Comparison of ENCODE assay signal across 8 mouse cellular contexts in the genomic region with DNA sequence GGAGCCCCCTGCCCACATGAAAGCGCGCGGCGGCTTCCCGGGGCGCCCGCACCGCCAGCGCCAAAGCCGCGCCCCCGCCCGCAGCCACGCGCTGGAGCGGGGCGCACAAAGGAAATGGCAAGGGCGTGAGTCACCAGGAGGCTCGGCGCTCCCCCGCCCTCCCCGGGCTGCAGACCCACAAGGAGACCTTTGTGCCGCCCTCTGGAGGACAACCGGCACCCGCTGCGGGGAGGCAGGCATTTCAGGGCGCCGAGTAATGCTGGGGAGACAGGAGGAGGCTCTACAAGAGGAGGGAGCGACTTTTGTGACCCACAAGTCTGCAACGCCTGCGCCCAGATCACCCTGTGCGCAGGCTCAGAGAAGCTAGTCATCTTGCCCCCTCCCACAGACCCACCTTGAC.
DNase-seq lines count a peak whose midpoint lies in the region; ATAC-seq and TF ChIP-seq lines count a peak whose summit lies in the region.

No protein-coding gene starts in this region.

- H3K27ac ChIP-seq in CH12.LX (ENCODE audit: insufficient read depth, low read depth) = no peak overlapping the region
- no peak overlapping the region for H3K27ac ChIP-seq in brown adipose tissue, adult 24 weeks (replicated peaks; ENCODE audit: low read depth, low read length)
- H3K27ac ChIP-seq in forebrain, embryonic 12.5 days = peak overlapping the region; percentile 70
- H3K27ac ChIP-seq in lung, embryonic 14.5 days (ENCODE audit: low read depth) = peak overlapping the region; percentile 98

- no peaks in the 10 kb centered on the region for H3K79me2 ChIP-seq in CH12.LX (replicated peaks; ENCODE audit: control insufficient read depth, extremely low read depth, insufficient read depth, poor library complexity, severe bottlenecking)

- H3K4me1 ChIP-seq in CH12.LX (ENCODE audit: control insufficient read depth in 1 of 2, insufficient read depth in 2 of 2) = peaks cover 2 to 10% of the 10 kb centered on the region in 2 experiments; a peak in 2 of 4 replicates
- 0 out of 2 replicates have a peak, but pooled peaks cover 2% of the 10 kb centered on the region for H3K4me1 ChIP-seq in brown adipose tissue, adult 24 weeks (ENCODE audit: control insufficient read depth, insufficient read depth, insufficient read length, low read length)
- peaks cover 33% of the 10 kb centered on the region for H3K4me1 ChIP-seq in forebrain, embryonic 12.5 days
- H3K4me1 ChIP-seq in lung, embryonic 14.5 days (ENCODE audit: insufficient read depth) = peaks cover 33% of the 10 kb centered on the region

- TF ChIP-seq CTCF in CH12.LX (conservative IDR thresholded peaks at IDR 0.05 in 1 of 2, IDR thresholded peaks at IDR 0.05 in 1 of 2; ENCODE audit: low read depth in 2 of 2, low read length in 2 of 2) = peak in 1 of 2 experiments; percentile 76; a peak in 2 of 4 replicates
- TF ChIP-seq CTCF in lung, embryonic 14.5 days (IDR thresholded peaks at IDR 0.05; ENCODE audit: low read depth) = peak; percentile 75

- intact Hi-C loops in heart, postnatal 14 days (cut with DNase I) = loop anchor here (2.0 to 5.0 kb wide), 4 partner anchors 82 to 373 kb away; no protein-coding TSS in a partner anchor

- in situ Hi-C loops in CH12.LX (cut with MboI; ENCODE audit: low pct_ligation_motif_present, low pct_unique_long_range_greater_than_20kb, low sequenced_read_pairs) = no loop called here

- peaks cover 66% of the 10 kb centered on the region for H3K27me3 ChIP-seq in CH12.LX (replicated peaks)
- peaks cover 39% of the 10 kb centered on the region for H3K27me3 ChIP-seq in forebrain, embryonic 12.5 days
- H3K27me3 ChIP-seq in lung, embryonic 14.5 days (ENCODE audit: insufficient read depth, low read length) = no peaks in the 10 kb centered on the region

- no peaks in the 10 kb centered on the region for H3K9me3 ChIP-seq in CH12.LX (replicated peaks; ENCODE audit: low read length)
- no peaks in the 10 kb centered on the region for H3K9me3 ChIP-seq in forebrain, embryonic 12.5 days
- H3K9me3 ChIP-seq in lung, embryonic 14.5 days (ENCODE audit: low read depth, low read length) = no peaks in the 10 kb centered on the region

- under 1% methylated on average over 31 of the region's 32 CpGs for WGBS in forebrain, embryonic 12.5 days
- under 1% methylated on average over 32 of the region's 32 CpGs for WGBS in lung, embryonic 14.5 days

- H3K9ac ChIP-seq in CH12.LX (ENCODE audit: insufficient read depth, low read depth) = peak overlapping the region; percentile 59
- peak overlapping the region; percentile 86 for H3K9ac ChIP-seq in forebrain, embryonic 12.5 days
- peak overlapping the region; percentile 91 for H3K9ac ChIP-seq in lung, embryonic 14.5 days

- no peak for TF ChIP-seq POLR2A in CH12.LX (IDR thresholded peaks at IDR 0.05; ENCODE audit: low read depth, low read length)

- peak; percentile 48 for TF ChIP-seq RAD21 in CH12.LX (IDR thresholded peaks at IDR 0.05; ENCODE audit: low read depth, low read length)

- ATAC-seq in forebrain, embryonic 12.5 days (ENCODE audit: low FRiP score) = peak; percentile 78
- ATAC-seq in lung, embryonic 14.5 days (ENCODE audit: insufficient read depth) = peak; percentile 87
- ATAC-seq in neutrophil, adult 5-6 weeks (ENCODE audit: extremely low read depth, insufficient number of reproducible peaks, low FRiP score, poor library complexity, severe bottlenecking) = peak; percentile 66

- DNase-seq in CH12.LX (ENCODE audit: extremely low read depth) = peak; percentile 67
- peak; percentile 85 to 87 for DNase-seq in heart, postnatal 14 days
- DNase-seq in layer of hippocampus, adult 11-12 months (ENCODE audit: low spot score) = peak; percentile 82
- DNase-seq in lung, embryonic 14.5 days = peak; percentile 93
- peak; percentile 73 for DNase-seq in testis, postnatal 14 days (ENCODE audit: low spot score)

- H3K4me3 ChIP-seq in CH12.LX (replicated peaks in 1 of 3; ENCODE audit: low read depth in 2 of 3, low read length in 2 of 3, poor library complexity in 1 of 3) = peak overlapping the region in 2 of 3 experiments; percentile 42 to 58
- H3K4me3 ChIP-seq in brown adipose tissue, adult 24 weeks (ENCODE audit: insufficient read depth, low read depth, low read length) = peak overlapping the region; percentile 59
- H3K4me3 ChIP-seq in forebrain, embryonic 12.5 days (replicated peaks) = peak overlapping the region; percentile 54
- peak overlapping the region; percentile 54 for H3K4me3 ChIP-seq in lung, embryonic 14.5 days (ENCODE audit: low read depth, low read length)

- H3K4me2 ChIP-seq in CH12.LX (ENCODE audit: insufficient read depth, low read depth, poor library complexity, severe bottlenecking) = peak overlapping the region; percentile 88
- H3K4me2 ChIP-seq in forebrain, embryonic 12.5 days = peak overlapping the region; percentile 93
- H3K4me2 ChIP-seq in lung, embryonic 14.5 days = peak overlapping the region; percentile 98

- dilution Hi-C loops in CH12.LX (cut with MboI; ENCODE audit: extremely low pct_ligation_motif_present, extremely low pct_unique_long_range_greater_than_20kb, low sequenced_read_pairs) = no loop called here

- H3K36me3 ChIP-seq in CH12.LX (replicated peaks in 1 of 2; ENCODE audit: control insufficient read depth in 1 of 2, insufficient read depth in 1 of 2, low read length in 1 of 2) = no peaks in the 10 kb centered on the region
- H3K36me3 ChIP-seq in forebrain, embryonic 12.5 days (replicated peaks) = no peaks in the 10 kb centered on the region
- no peaks in the 10 kb centered on the region for H3K36me3 ChIP-seq in lung, embryonic 14.5 days (ENCODE audit: insufficient read depth)

- no peak for TF ChIP-seq EP300 in CH12.LX (IDR thresholded peaks at IDR 0.05; ENCODE audit: low read length)

TF ChIP-seq in CH12.LX, 34 proteins besides CTCF, POLR2A, EP300 and RAD21:
- TF ChIP-seq ETS1 (conservative IDR thresholded peaks at IDR 0.05; ENCODE audit: low read depth, low read length) (0 out of 2 replicates have a peak, but pooled peaks have one; percentile 19), PAX5 (IDR thresholded peaks at IDR 0.05; ENCODE audit: low read length) (no peak), USF1 (IDR thresholded peaks at IDR 0.05; ENCODE audit: low read depth, low read length) (no peak), MEF2A (IDR thresholded peaks at IDR 0.05; ENCODE audit: borderline replicate concordance, low read depth, low read length) (peak; percentile 28; the same call in 1 of the 2 replicates), KAT2A (IDR thresholded peaks at IDR 0.05; ENCODE audit: insufficient replicate concordance, low read length) (no peak), MYC (IDR thresholded peaks at IDR 0.05; ENCODE audit: low read depth, low read length) (0 out of 2 replicates have a peak, but pooled peaks have one; percentile 40), MAZ (IDR thresholded peaks at IDR 0.05; ENCODE audit: low read depth, low read length) (peak; percentile 99), SMC3 (IDR thresholded peaks at IDR 0.05; ENCODE audit: low read depth, low read length) (peak; percentile 84), BHLHE40 (IDR thresholded peaks at IDR 0.05; ENCODE audit: low read depth, low read length) (peak; percentile 48; the same call in 1 of the 2 replicates), ELF1 (IDR thresholded peaks at IDR 0.05; ENCODE audit: low read depth, low read length) (peak; percentile 50), ZKSCAN1 (IDR thresholded peaks at IDR 0.05; ENCODE audit: borderline replicate concordance, low read depth, low read length) (no peak), SIN3A (IDR thresholded peaks at IDR 0.05; ENCODE audit: low read length) (peak; percentile 48; the same call in 1 of the 2 replicates), IRF4 (IDR thresholded peaks at IDR 0.05; ENCODE audit: low read depth, low read length) (peak; percentile 46; the same call in 1 of the 2 replicates)
TF ChIP-seq in CH12.LX: peak in this region for 9.

Comparison
In these comparisons a context has a peak if more than half of its experiments do, and no peak if none do; other contexts are left out.
1. H3K27ac ChIP-seq: peak in forebrain, embryonic 12.5 days (single experiment) and lung, embryonic 14.5 days (single experiment); none in CH12.LX (single experiment) and brown adipose tissue, adult 24 weeks (single experiment).
2. Peak in every context shown above with its lines, with median percentiles within 50 percentile points of each other: DNase-seq, H3K4me2 ChIP-seq, H3K4me3 ChIP-seq, H3K9ac ChIP-seq and ATAC-seq.